ENCODE assay signal across 8 mouse cellular contexts in genomic region chr19:29251191-29251957, GRCm38 (mm10). TPM values are rescaled to one million over a fixed set of nuclear protein-coding genes. Genes with fewer than 3 reads are reported as not detected.
DNase-seq lines count a peak whose midpoint lies in the region; ATAC-seq and TF ChIP-seq lines count a peak whose summit lies in the region.

TSS of gene Jak2 (plus strand) at chr19:29251828.

- H3K4me2 ChIP-seq in forebrain, embryonic 11.5 days (ENCODE audit: low read depth, low read length, severe bottlenecking): peak within 1 kb of the TSS; percentile 92
- H3K4me2 ChIP-seq in heart, embryonic 15.5 days: peak within 1 kb of the TSS; percentile 72
- peak within 1 kb of the TSS; percentile 86 for H3K4me2 ChIP-seq in liver, embryonic 16.5 days (ENCODE audit: low read depth, low read length)
- peak within 1 kb of the TSS; percentile 73 for H3K4me2 ChIP-seq in neural tube, embryonic 12.5 days (replicated peaks)
- peak within 1 kb of the TSS; percentile 80 for H3K4me2 ChIP-seq in stomach, postnatal 0 days (replicated peaks; ENCODE audit: low read depth)

- H3K36me3 ChIP-seq in E14TG2a.4 (ENCODE audit: insufficient read depth, low read length): no peaks in the 10 kb centered on the region
- H3K36me3 ChIP-seq in forebrain, embryonic 11.5 days (ENCODE audit: control insufficient read depth, insufficient read depth, low read length): no peaks in the 10 kb centered on the region
- no peaks in the 10 kb centered on the region for H3K36me3 ChIP-seq in heart, embryonic 15.5 days
- peaks cover 3% of the 10 kb centered on the region; the same call in 1 of the 2 replicates for H3K36me3 ChIP-seq in liver, embryonic 16.5 days (ENCODE audit: control insufficient read depth, insufficient read depth)
- H3K36me3 ChIP-seq in neural tube, embryonic 12.5 days: no peaks in the 10 kb centered on the region
- H3K36me3 ChIP-seq in stomach, postnatal 0 days (ENCODE audit: control insufficient read depth, insufficient read depth, low read length): no peaks in the 10 kb centered on the region

- H3K9ac ChIP-seq in forebrain, embryonic 11.5 days (ENCODE audit: low read length): peak within 1 kb of the TSS; percentile 92
- H3K9ac ChIP-seq in heart, embryonic 15.5 days: peak within 1 kb of the TSS; percentile 93
- peak within 1 kb of the TSS; percentile 100 for H3K9ac ChIP-seq in liver, embryonic 16.5 days (ENCODE audit: low read depth, low read length)
- peak within 1 kb of the TSS; percentile 92 for H3K9ac ChIP-seq in neural tube, embryonic 12.5 days
- peak within 1 kb of the TSS; percentile 95 for H3K9ac ChIP-seq in stomach, postnatal 0 days (ENCODE audit: low read length)

- no peaks in the 10 kb centered on the region for H3K9me3 ChIP-seq in E14TG2a.4 (ENCODE audit: low read length)
- no peaks in the 10 kb centered on the region for H3K9me3 ChIP-seq in forebrain, embryonic 11.5 days (ENCODE audit: control insufficient read depth, low read length)
- H3K9me3 ChIP-seq in heart, embryonic 15.5 days (replicated peaks): no peaks in the 10 kb centered on the region
- H3K9me3 ChIP-seq in liver, embryonic 16.5 days (replicated peaks; ENCODE audit: control insufficient read depth, low read length): no peaks in the 10 kb centered on the region
- no peaks in the 10 kb centered on the region for H3K9me3 ChIP-seq in neural tube, embryonic 12.5 days
- no peaks in the 10 kb centered on the region for H3K9me3 ChIP-seq in stomach, postnatal 0 days (ENCODE audit: control insufficient read depth, low read length)

- peaks cover 55% of the 10 kb centered on the region for H3K27me3 ChIP-seq in E14TG2a.4 (ENCODE audit: insufficient read depth, low read length)
- H3K27me3 ChIP-seq in forebrain, embryonic 11.5 days (ENCODE audit: control insufficient read depth, insufficient read depth, low read length): no peaks in the 10 kb centered on the region
- H3K27me3 ChIP-seq in heart, embryonic 15.5 days: no peaks in the 10 kb centered on the region
- H3K27me3 ChIP-seq in liver, embryonic 16.5 days (ENCODE audit: control insufficient read depth, insufficient read depth, low read depth, low read length): no peaks in the 10 kb centered on the region
- no peaks in the 10 kb centered on the region for H3K27me3 ChIP-seq in neural tube, embryonic 12.5 days (replicated peaks)
- no peaks in the 10 kb centered on the region for H3K27me3 ChIP-seq in stomach, postnatal 0 days (ENCODE audit: control insufficient read depth, insufficient read depth, low read length)

- H3K4me1 ChIP-seq in E14TG2a.4 (replicated peaks; ENCODE audit: low read depth, low read length): peaks cover 39% of the 10 kb centered on the region
- H3K4me1 ChIP-seq in forebrain, embryonic 11.5 days (replicated peaks; ENCODE audit: control insufficient read depth, insufficient read depth, low read length): peaks cover 7% of the 10 kb centered on the region; the same call in 1 of the 2 replicates
- H3K4me1 ChIP-seq in heart, embryonic 15.5 days (replicated peaks): peaks cover 28% of the 10 kb centered on the region
- H3K4me1 ChIP-seq in liver, embryonic 16.5 days (ENCODE audit: control insufficient read depth, low read depth, low read length): peaks cover 29% of the 10 kb centered on the region
- H3K4me1 ChIP-seq in neural tube, embryonic 12.5 days: peaks cover 38% of the 10 kb centered on the region
- 0 out of 2 replicates have a peak, but pooled peaks cover 2% of the 10 kb centered on the region for H3K4me1 ChIP-seq in stomach, postnatal 0 days (replicated peaks; ENCODE audit: control insufficient read depth, insufficient read depth)

- WGBS in forebrain, embryonic 11.5 days: under 1% methylated on average over 61 of the region's 114 CpGs
- under 1% methylated on average over 95 of the region's 114 CpGs for WGBS in heart, embryonic 15.5 days
- under 1% methylated on average over 96 of the region's 114 CpGs for WGBS in liver, embryonic 16.5 days (ENCODE audit: insufficient replicate concordance)
- under 1% methylated on average over 110 of the region's 114 CpGs for WGBS in neural tube, embryonic 12.5 days
- WGBS in stomach, postnatal 0 days: 1% methylated on average over 50 of the region's 114 CpGs

- peak within 1 kb of the TSS; percentile 87 for H3K4me3 ChIP-seq in E14TG2a.4 (replicated peaks; ENCODE audit: low read length)
- peak within 1 kb of the TSS; percentile 79 for H3K4me3 ChIP-seq in forebrain, embryonic 11.5 days (ENCODE audit: low read depth, low read length)
- peak within 1 kb of the TSS; percentile 86 for H3K4me3 ChIP-seq in heart, embryonic 15.5 days
- H3K4me3 ChIP-seq in liver, embryonic 16.5 days (ENCODE audit: low read depth, low read length): peak within 1 kb of the TSS; percentile 94
- H3K4me3 ChIP-seq in neural tube, embryonic 12.5 days: peak within 1 kb of the TSS; percentile 73
- peak within 1 kb of the TSS; percentile 96 for H3K4me3 ChIP-seq in stomach, postnatal 0 days (ENCODE audit: low read depth, low read length)

- TF ChIP-seq CTCF in E14TG2a.4 (conservative IDR thresholded peaks at IDR 0.05; ENCODE audit: low read length): no peak
- peak; percentile 60 for TF ChIP-seq CTCF in stomach, postnatal 0 days (IDR thresholded peaks at IDR 0.05; ENCODE audit: low read depth)

- H3K27ac ChIP-seq in forebrain, embryonic 11.5 days (ENCODE audit: low read depth, low read length): peak within 1 kb of the TSS; percentile 90
- peak within 1 kb of the TSS; percentile 99 for H3K27ac ChIP-seq in heart, embryonic 15.5 days
- H3K27ac ChIP-seq in liver, embryonic 16.5 days (ENCODE audit: low read length): peak within 1 kb of the TSS; percentile 99
- peak within 1 kb of the TSS; percentile 96 for H3K27ac ChIP-seq in neural tube, embryonic 12.5 days
- peak within 1 kb of the TSS; percentile 98 for H3K27ac ChIP-seq in stomach, postnatal 0 days (replicated peaks)

- TF ChIP-seq EP300 in stomach, postnatal 0 days (optimal IDR thresholded peaks at IDR 0.05): no peak

- DNase-seq in c-Kit-positive CD71-positive TER-119-negative erythroid progenitor cells, embryonic 14.5 days (ENCODE audit: low read depth): peak; percentile 78
- DNase-seq in forebrain, embryonic 11.5 days (ENCODE audit: low spot score): peak; percentile 97
- peak; percentile 94 to 97 for DNase-seq in kidney, postnatal 25 days
- peak; percentile 97 for DNase-seq in stomach, postnatal 0 days (ENCODE audit: low spot score)

- ATAC-seq in forebrain, embryonic 11.5 days (replicated peaks; ENCODE audit: low FRiP score): peak; percentile 94
- ATAC-seq in heart, embryonic 15.5 days (replicated peaks; ENCODE audit: insufficient number of reproducible peaks, insufficient read depth, low FRiP score, low read depth): peak; percentile 96
- peak; percentile 90 for ATAC-seq in liver, embryonic 16.5 days (ENCODE audit: low read depth)
- peak; percentile 92 for ATAC-seq in neural tube, embryonic 12.5 days (ENCODE audit: low FRiP score, low read depth)
- ATAC-seq in stomach, postnatal 0 days (ENCODE audit: low FRiP score, low TSS enrichment): peak; percentile 96

RNA-seq across cellular contexts. Expression of gene Jak2, which starts in this region (rescaled TPM):
- polyA plus RNA-seq in forebrain, embryonic 11.5 days (2014; fragmentation: Nextera tagmentation; extraction: Ambion mirVana): 13.2 and 14.6 TPM in 2 replicates
- polyA plus RNA-seq in heart, embryonic 15.5 days (2015; fragmentation: Nextera tagmentation; extraction: Ambion mirVana): 5.7 and 7.6 TPM in 2 replicates
- 5.2 and 5.9 TPM in 2 replicates for polyA plus RNA-seq in liver, embryonic 16.5 days (2015; fragmentation: Nextera tagmentation; extraction: Ambion mirVana)
- 14.0 and 14.7 TPM in 2 replicates for polyA plus RNA-seq in neural tube, embryonic 12.5 days (2016; fragmentation: Nextera tagmentation; extraction: Ambion mirVana)
- polyA plus RNA-seq in stomach, postnatal 0 days (2015; fragmentation: Nextera tagmentation; extraction: Ambion mirVana): 6.8 and 7.1 TPM in 2 replicates

Comparison
In these comparisons a context has a peak if more than half of its experiments do, and no peak if none do; other contexts are left out.
1. Peak in every context shown above with its lines: DNase-seq, ATAC-seq, H3K4me3 ChIP-seq and H3K27ac ChIP-seq.